9 mouse cellular contexts compared by ENCODE assay signal in genomic region chr2:49745094-49745781, GRCm38 (mm10). TPM values are rescaled to one million over a fixed set of nuclear protein-coding genes. Genes with fewer than 3 reads are reported as not detected.
DNase-seq lines count a peak whose midpoint lies in the region; ATAC-seq and TF ChIP-seq lines count a peak whose summit lies in the region.
"Had no signal": no experiment of that assay in that cellular context is flagged by ENCODE, and none has a peak within 500 bp of the region (broad histone marks: within the 10 kb centered on the region; RNA-seq: fewer than 3 reads in every experiment).

No protein-coding gene starts in this region.

- WGBS in lung, embryonic 14.5 days = 53% methylated on average over 14 of the region's 14 CpGs
- WGBS in forebrain, embryonic 16.5 days = 62% methylated on average over 14 of the region's 14 CpGs
- WGBS in neural tube, embryonic 15.5 days = 48% methylated on average over 14 of the region's 14 CpGs

- H3K4me2 ChIP-seq in lung, embryonic 14.5 days = no peak overlapping the region
- no peak overlapping the region for H3K4me2 ChIP-seq in forebrain, embryonic 16.5 days (ENCODE audit: low read length)
- no peak overlapping the region for H3K4me2 ChIP-seq in neural tube, embryonic 15.5 days

- H3K27me3 ChIP-seq in lung, embryonic 14.5 days (ENCODE audit: insufficient read depth, low read length) = no peaks in the 10 kb centered on the region
- no peaks in the 10 kb centered on the region for H3K27me3 ChIP-seq in forebrain, embryonic 16.5 days (replicated peaks; ENCODE audit: control insufficient read depth, insufficient read depth, low read length)
- H3K27me3 ChIP-seq in neural tube, embryonic 15.5 days (replicated peaks) = no peaks in the 10 kb centered on the region

- ATAC-seq in cerebellum, adult (ENCODE audit: insufficient number of reproducible peaks, low FRiP score, low TSS enrichment) = peak; percentile 77
- peak; percentile 11; the same call in 1 of the 2 replicates for ATAC-seq in lung, embryonic 14.5 days (ENCODE audit: insufficient read depth)
- ATAC-seq in forebrain, embryonic 16.5 days = peak; percentile 7; the same call in 1 of the 2 replicates
- 0 out of 2 replicates have a peak, but pooled peaks have one; percentile 12 for ATAC-seq in neural tube, embryonic 15.5 days (ENCODE audit: low FRiP score)

- DNase-seq in cerebellum, postnatal 4 days (ENCODE audit: low spot score in 2 of 2) = no peak
- no peak for DNase-seq in lung, embryonic 14.5 days
- DNase-seq in lung, postnatal 36 days = no peak
- DNase-seq in embryo, embryonic 11 days = no peak
- DNase-seq in gastrocnemius, postnatal 25 days = no peak
- DNase-seq: adrenal gland, adult 8-10 months had no signal

- H3K4me1 ChIP-seq in lung, embryonic 14.5 days (ENCODE audit: insufficient read depth) = no peaks in the 10 kb centered on the region
- H3K4me1 ChIP-seq in forebrain, embryonic 16.5 days (replicated peaks; ENCODE audit: control insufficient read depth, insufficient read depth, low read length) = peaks cover 41% of the 10 kb centered on the region
- peaks cover 49% of the 10 kb centered on the region for H3K4me1 ChIP-seq in neural tube, embryonic 15.5 days

- H3K9ac ChIP-seq in lung, embryonic 14.5 days = no peak overlapping the region
- no peak overlapping the region for H3K9ac ChIP-seq in forebrain, embryonic 16.5 days (replicated peaks; ENCODE audit: low read depth, low read length)
- H3K9ac ChIP-seq in neural tube, embryonic 15.5 days (replicated peaks) = no peak overlapping the region

- no peak overlapping the region for H3K4me3 ChIP-seq in lung, embryonic 14.5 days (ENCODE audit: low read depth, low read length)
- H3K4me3 ChIP-seq in forebrain, embryonic 16.5 days (replicated peaks; ENCODE audit: low read length) = no peak overlapping the region
- H3K4me3 ChIP-seq in neural tube, embryonic 15.5 days (replicated peaks) = no peak overlapping the region

- no peak for TF ChIP-seq CTCF in lung, embryonic 14.5 days (IDR thresholded peaks at IDR 0.05; ENCODE audit: low read depth)

- H3K27ac ChIP-seq in lung, embryonic 14.5 days (ENCODE audit: low read depth) = no peak overlapping the region
- peak overlapping the region; percentile 13 for H3K27ac ChIP-seq in forebrain, embryonic 16.5 days (ENCODE audit: low read length)
- 0 out of 2 replicates have a peak overlapping the region, but pooled peaks have one; percentile 3 for H3K27ac ChIP-seq in neural tube, embryonic 15.5 days (replicated peaks)

- no peaks in the 10 kb centered on the region for H3K9me3 ChIP-seq in lung, embryonic 14.5 days (ENCODE audit: low read depth, low read length)
- no peaks in the 10 kb centered on the region for H3K9me3 ChIP-seq in forebrain, embryonic 16.5 days (ENCODE audit: control insufficient read depth, low read length)
- no peaks in the 10 kb centered on the region for H3K9me3 ChIP-seq in neural tube, embryonic 15.5 days (replicated peaks)

- no peaks in the 10 kb centered on the region for H3K36me3 ChIP-seq in lung, embryonic 14.5 days (ENCODE audit: insufficient read depth)
- peaks cover 19% of the 10 kb centered on the region for H3K36me3 ChIP-seq in forebrain, embryonic 16.5 days (ENCODE audit: control insufficient read depth, insufficient read depth)
- peaks cover 41% of the 10 kb centered on the region for H3K36me3 ChIP-seq in neural tube, embryonic 15.5 days

RNA-seq across cellular contexts. Expression of gene Lypd6b, which starts 42.2 kb away (rescaled TPM):
- polyA plus RNA-seq in lung, embryonic 14.5 days (2014; fragmentation: Nextera tagmentation; extraction: Ambion mirVana) = 1.2 and 2.0 TPM in 2 replicates
- polyA plus RNA-seq in forebrain, embryonic 16.5 days (2015; fragmentation: Nextera tagmentation; extraction: Ambion mirVana) = 8.7 and 12.4 TPM in 2 replicates
- 20.7 and 22.1 TPM in 2 replicates for polyA plus RNA-seq in neural tube, embryonic 15.5 days (2015; fragmentation: Nextera tagmentation; extraction: Ambion mirVana)
- not detected for total RNA-seq in gastrocnemius, postnatal 25 days (2021)

Comparison
In these comparisons a context has a peak if more than half of its experiments do, and no peak if none do; other contexts are left out.
1. ATAC-seq: peak in every context shown above with its lines; median percentile 77 in cerebellum, adult; 12 in neural tube, embryonic 15.5 days; 11 in lung, embryonic 14.5 days; 7 in forebrain, embryonic 16.5 days.